Mouse (Mus musculus): ENCODE results near the gene Ldb3.

The Ldb3 gene

DNA sequence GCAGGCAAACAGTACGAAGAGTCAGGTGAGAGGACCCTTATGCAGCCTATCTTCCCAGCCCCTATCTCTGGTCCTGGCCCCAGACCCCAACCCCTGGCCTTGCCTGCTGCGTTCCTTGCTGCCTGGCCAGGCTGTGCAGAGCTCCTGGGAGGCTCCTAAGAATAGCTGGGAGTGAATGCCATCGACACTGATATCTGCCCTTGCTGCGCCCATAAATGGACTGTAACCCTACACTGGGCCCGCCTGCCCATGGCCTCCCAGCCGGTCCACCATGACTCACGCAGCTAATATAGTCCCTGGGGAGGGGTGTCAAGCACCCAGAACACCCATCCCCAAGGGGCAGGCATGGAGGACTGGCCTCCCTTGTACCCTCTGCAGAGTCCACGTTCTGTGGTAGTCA is at the start of gene Ldb3:
Gene Ldb3 (minus strand): TSS at position 185 of the 400 bp plus-strand sequence.
- DNase-seq (ENCODE audit: low read depth, low spot score) = no peak

DNA sequence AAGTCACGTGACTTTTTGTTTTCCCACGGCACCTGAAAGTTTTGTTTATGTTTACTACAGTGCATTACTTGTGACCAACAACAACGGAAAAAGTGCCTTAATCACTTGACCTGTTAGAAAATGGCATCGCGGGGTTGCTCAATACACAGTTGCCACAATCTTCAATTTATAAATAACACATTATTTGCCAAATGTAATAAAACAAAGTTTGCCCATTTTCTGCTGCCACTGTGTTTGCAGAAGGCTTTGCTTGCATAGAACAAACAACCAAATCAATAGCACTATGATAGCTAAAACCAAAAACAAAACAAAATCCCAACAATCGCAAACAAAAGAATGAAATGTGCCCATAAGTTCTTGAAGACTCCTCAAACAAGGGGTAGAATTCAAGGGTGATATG is 47.2 kb upstream of the Ldb3 start:
- DNase-seq (ENCODE audit: low read depth, low spot score) = no peak

DNA sequence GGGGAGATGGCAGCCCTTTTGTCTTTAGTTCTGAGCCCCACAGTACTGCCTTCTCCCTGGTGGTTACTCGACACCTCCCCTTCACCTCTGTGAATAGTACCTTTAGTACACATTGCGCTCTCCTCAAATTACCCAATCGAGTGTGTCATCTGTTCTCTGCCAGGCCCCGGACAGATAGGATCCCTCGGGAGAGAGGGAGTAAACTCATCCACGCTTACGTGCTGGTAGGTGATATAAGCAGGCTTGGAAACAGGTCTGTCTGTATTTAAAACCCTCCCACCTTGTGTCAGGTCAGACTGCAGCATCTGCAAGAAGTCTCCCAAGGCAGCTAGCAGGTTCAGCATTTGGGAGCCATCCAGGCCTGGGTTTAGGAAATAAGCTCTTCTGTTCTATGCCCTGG is 46.7 kb upstream of the Ldb3 start:
- DNase-seq (ENCODE audit: low read depth, low spot score) = no peak

DNA sequence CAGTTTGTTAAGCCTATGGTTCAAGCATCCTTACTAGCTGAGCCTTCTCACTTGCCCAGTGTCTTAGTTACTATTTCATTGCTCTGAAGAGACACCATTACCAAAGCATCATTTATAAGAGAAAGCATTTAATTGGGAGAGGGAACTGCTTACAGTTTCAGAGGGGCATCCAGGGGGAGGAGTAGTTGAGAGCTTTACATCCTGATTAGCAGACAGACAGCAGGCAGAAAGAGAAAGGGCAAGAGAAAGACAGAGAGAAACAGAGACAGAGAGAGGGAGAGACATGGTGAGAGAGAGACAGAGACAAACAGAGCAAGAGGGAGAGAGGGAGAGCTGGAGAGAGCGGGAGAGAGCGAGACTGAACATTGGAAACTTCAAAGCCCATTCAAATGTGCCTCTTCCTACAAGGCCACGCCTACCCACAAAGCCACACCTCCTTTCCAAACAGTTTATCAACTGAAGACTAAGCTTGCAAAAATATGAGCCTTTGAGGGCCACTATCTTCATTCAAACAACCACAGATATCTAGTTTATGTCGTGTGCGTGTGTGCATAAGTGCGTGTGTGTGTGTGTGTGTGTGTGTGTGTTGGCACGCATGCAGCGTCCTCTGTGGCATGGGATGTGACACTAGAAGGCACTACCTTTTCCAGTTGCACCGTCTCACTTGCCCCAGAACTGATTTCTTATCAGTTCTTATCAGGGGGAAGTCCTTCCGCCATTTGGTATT is 44.4 kb upstream of the Ldb3 start:
- DNase-seq (ENCODE audit: low read depth, low spot score) = no peak

DNA sequence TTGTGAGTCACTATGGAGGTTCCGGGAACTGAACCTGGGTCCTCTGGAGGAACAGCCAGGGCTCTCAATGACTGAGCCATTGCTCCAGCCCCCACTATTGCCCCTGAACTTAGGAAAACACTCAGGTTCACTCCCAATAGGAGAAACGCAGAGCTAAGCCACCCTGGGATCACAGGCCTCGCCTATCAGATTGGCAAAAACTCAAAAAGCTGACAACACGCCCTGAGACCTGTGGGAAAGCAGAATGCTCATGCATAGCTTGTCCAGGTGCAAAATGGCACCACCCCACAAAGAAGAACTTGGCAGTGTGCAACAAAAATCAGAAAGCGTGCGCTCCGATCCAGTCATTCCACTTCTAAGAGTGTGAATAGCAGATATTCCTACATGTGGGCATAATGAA is 38.3 kb upstream of the Ldb3 start:
- DNase-seq (ENCODE audit: low read depth, low spot score) = no peak

DNA sequence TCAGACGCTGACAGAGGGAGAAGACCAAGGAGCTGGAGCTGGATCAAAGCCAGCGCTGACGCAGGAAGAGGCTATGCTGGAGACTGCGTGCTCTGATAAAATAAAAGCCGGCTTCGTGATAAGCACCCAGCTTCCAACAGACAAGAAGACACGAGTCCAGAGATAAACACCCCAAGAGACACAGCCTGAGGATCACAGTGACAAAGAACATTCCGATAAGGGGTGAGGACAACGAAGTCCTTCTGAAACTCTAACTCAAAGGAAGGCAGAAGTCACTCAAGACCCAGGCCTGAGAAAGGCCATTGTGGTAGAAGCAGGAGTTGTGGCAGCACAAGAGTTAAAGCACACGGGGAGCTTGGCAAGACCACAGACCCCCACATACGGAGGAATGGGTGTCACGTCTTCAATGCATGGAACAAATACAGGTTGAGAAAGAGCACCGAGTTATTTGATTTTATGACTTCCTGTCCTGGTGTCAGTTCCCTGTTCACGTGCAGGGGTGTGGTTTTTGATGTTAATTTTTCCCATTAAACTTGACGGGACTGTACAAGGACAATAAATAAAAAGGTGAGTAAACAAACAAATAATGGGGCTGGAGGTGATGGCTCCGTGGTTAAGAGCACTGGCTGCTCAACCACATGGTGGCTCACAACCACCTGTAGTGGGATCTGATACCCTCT is 35.2 kb upstream of the Ldb3 start:
- DNase-seq (ENCODE audit: low read depth, low spot score) = no peak

DNA sequence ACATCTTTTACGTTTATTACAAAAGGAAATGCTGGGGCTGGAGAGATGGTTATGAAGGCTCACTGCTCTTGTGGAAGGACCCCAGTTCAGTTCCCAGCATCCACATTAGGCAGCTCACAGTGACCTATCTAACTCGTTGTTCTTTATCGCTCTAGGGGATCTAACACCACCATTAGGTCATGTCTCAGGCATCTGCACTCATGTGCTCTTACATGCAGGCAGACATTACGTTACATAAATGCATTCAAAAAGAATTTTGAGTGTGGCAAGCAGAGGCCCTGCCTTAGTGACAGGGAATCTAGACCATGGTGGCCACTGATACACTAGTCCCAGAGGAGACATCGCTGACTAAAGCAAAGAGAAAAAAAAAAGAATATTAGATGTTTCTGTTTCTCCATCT is 34.6 kb upstream of the Ldb3 start:
- DNase-seq (ENCODE audit: low read depth, low spot score) = no peak

DNA sequence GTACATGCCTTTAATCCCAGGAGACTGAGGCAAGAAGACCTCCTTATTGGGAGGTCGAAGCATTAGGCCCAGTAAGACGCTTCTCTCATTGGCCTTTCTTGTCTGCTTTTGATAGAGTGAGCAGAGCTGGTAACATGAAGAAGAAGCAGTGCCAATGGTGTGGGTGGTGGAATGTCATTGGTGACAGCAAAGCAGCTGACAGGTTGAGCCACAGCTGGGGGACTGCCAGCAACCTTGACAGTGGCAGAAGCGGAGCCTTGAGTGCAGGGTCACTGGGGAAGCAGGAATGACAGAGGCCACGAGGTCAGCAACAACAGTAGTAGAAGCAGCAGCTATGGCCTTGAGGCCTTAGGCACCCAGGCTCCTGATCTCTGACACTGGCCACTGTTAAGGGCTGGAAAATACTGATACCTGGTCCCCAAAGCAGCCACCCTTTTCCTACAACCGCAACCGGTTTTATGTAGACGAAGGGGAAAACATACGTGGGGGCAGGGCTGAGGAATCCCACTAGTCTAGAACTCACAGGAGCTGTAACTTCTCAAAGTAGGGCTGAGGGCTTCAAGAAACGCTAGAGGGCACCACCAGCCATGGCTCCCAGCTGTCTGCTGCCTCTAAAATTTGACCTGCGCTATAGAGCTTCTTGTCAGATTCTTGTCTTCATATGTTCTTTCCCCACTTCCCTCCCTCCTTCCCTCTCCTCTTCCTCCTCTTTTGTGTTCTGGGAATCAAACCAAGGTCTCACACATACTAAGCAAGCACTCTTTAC is 32.3 kb upstream of the Ldb3 start:
- DNase-seq (ENCODE audit: low read depth, low spot score) = peak; percentile 25

DNA sequence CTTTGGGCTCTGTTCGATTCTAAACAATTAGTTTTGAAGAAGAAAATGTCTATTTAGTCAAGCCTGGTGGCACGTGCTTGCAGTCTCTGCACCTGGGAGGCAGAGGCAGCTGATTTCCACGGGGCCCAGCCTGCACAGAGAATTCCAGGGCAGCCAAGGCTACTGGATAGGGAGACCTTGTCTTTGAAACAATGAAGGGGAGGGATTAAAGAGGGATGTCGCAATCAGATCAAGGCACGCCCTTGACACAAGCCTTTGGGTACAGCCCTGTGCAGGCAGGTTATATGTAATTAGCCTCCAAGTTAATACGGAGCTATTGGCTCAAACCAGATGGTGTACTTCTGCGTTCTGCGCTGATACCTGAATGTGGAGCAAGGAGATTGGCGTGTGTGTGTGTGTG is 30.3 kb upstream of the Ldb3 start:
- DNase-seq (ENCODE audit: low read depth, low spot score) = no peak

DNA sequence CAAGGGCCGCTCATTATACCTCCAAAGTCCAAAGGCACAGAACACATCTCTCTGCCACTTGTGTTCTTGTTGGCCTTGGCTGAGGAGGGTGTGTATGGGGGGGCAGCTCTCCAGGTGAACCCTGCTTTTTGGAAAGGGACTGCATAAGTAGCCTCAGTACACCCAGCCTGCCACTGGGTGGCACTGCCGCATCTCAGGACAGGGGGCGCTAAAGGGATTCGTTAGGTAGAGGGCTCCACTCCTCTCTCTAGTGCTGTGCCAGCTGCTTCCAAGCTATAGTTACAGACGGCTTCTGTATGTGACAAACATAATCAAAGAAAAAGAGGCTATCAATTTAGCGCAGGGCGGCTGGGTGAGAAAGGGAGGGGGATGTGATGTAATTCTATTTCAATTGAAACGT is 28.3 kb upstream of the Ldb3 start:
- DNase-seq (ENCODE audit: low read depth, low spot score) = peak; percentile 87

DNA sequence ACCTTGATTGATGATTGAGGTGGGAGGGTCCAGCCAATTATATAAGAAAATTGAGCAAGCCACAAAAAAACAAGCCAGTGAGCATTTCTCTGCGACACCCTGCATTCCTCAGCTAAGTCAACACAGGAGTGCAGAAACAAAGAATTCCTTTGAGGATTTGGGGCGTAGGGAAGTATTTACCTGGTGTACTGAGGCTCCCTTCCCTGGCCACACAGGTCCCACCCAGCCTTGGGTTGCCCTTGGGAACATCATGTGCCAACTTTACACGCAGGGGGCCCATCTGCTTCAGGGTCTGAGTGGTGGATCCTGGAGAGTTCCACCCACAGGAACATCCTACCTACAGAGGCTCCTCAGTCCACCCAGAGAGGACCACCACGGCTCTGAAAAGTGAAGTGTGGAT is 27.1 kb upstream of the Ldb3 start:
- DNase-seq (ENCODE audit: low read depth, low spot score) = no peak

DNA sequence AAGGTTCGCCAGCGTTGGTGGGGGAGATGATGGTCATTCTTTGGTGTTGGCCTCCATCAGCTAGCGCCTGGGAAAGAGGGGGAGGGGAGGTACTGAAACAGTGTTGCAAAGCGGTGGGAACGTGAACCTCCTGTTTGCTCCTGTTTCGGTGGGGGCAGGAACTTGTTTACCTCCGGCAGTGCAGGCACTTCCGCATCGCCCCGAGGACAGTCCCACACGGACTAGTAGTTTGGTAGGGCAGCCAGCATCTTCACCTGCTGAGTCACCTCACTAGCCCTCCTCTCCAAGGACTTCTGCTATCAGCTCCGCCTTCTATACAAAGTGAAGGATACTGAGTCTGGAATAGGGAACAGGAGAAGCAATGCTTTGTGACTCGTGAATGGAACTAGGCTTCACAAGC is 26.6 kb upstream of the Ldb3 start:
- no peak for DNase-seq (ENCODE audit: low read depth, low spot score)

DNA sequence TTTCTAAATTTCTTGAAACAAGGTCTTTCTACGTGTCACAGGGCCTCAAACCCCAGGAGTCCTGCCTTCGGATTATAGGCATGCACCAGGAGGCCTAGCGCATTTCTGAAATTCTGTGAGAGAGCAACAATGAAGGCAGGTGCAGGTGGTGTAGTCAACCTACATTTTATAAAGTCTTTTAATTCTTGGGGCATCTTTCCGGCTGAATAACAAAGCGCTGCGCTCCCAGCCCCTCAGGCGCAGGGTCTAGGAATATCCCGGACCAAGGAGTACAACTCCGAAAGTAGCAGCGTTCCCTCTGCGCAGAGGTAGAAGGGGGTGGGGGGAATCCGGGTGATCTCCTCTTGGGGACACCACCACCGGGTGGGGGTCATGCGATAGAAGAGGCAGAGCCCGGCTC is 26.1 kb upstream of the Ldb3 start:
- DNase-seq (ENCODE audit: low read depth, low spot score) = no peak

DNA sequence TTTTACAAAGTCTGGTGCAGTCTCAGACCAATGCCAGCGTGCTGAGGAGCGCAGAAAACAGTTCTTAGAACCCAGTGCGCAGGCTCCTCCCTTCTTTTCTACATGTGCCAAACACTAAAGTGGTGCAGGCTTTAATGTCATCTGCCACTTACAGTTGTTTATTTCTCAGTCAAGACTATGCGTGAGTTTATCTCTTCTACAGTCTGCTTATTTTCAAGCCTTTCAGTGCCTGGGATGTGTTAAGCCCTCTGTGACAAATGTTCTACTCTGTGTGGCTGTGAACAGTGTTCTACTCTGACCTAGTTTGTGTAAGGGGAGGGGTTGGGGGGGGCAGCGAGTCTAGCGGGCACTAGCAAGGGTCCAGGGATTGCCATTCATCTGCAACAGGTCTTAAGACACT is 25.0 kb upstream of the Ldb3 start:
- no peak for DNase-seq (ENCODE audit: low read depth, low spot score)

DNA sequence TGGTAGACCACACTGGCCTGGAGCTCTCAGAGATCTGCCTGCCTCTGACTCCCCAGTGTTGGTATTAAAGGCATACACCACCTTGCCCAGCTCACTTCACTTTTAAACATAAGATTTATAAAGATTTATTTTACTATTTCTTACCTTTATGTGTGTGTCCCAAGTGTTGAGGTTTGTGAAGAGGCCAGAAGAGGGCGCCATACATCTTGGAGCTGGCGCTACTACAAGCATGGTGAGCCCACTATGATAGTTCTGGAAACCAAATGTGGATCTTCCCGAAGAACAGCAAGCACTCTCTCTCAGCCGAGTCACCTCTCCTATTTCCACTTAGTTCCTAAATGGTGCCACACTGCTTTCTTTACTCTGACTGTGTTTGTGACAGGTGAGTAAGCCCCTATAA is 23.7 kb upstream of the Ldb3 start:
- no peak for DNase-seq (ENCODE audit: low read depth, low spot score)

DNA sequence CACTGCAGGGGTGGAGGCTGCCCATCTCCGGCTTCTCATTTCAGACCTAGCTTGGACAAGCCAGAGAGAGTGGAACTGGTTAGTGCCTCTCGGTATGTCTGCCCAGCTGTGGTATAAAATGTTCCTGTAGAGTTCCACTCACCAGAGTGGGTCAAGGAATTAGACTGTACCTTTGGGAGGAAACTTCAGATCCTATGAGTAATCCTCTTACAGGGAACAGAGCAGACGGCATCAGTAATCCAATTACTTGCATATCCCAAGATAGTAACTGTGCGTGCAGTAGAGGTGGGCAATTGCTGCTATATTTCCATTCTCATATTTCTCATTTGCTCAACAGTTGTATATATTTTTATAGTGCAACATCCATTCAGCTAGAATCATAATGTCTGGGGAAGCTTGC is 23.1 kb upstream of the Ldb3 start:
- no peak for DNase-seq (ENCODE audit: low read depth, low spot score)

DNA sequence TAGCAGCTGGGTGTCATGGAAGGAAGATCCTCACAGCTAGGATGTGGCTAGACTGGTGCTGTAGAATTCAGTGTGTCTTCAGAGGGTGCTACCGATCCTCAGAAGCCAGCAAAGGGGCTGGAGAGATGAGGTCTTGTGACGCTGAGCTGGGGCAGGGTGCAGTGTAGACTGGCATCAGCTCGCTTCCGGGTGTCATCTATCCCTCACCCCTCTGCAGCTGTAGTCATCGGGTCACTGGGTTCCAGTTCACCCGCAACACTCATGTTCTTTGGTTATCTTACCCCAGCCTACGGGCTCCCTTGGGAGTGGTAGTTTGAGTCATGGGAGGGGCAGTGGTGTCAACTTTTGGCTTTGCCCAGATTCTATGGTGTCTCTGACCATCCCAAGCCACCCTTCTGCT is 13.4 kb upstream of the Ldb3 start:
- no peak for DNase-seq (ENCODE audit: low read depth, low spot score)

DNA sequence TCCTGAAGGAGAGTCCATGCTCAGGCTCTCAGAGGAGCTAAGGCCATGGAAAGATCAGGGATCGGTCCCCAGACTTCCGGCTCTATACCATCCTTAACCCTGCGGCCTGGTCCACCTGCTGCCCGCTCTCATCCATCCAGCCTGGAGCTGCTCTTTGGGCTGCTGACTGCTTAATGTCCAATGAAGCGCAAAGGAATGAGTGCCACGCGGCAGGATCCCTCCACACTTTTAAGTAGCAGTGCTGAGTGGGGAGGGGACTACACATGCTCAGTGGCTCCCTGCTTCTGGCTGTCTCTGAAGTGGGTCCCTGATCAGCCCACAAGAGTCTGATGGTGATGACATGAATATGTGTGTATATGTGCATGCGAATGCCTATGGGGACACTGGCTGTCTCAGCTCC is 11.5 kb upstream of the Ldb3 start, which contains the start of gene Opn4:
Gene Opn4 (minus strand): TSS at position 202 of the 400 bp plus-strand sequence.
- DNase-seq (ENCODE audit: low read depth, low spot score) = no peak

DNA sequence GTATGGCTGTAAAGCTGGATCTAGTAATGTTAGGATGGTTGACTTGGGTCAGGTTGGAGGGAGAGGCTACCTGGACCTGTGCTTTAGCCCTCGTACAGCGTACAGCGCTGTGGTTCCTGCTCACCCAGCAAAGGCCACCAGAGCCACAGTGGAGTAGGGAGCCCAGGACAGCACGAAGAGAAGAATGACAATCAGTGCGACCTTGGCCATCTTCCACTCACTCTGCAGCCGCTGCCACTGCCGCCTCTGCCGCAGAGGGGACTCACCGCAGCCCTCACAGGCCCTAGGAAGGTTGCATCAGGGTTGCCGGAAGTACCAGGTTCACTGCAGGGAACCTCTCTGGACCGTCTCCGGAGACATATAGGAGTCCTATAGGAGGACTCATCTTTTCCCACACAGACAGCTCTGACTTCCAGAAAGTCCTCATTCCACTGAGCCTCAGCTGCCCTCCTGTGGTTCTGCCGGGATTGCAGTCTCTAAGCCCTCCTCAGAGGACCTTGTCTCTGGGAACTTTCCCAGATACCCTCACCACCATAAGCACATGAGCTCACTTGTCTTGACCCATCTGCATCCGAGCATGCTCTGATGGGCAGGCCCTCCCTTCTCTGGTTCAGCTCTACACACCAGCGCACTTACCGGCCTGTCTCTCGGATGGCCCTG is 7.2 kb upstream of the Ldb3 start:
- peak; percentile 34 for DNase-seq (ENCODE audit: low read depth, low spot score)

DNA sequence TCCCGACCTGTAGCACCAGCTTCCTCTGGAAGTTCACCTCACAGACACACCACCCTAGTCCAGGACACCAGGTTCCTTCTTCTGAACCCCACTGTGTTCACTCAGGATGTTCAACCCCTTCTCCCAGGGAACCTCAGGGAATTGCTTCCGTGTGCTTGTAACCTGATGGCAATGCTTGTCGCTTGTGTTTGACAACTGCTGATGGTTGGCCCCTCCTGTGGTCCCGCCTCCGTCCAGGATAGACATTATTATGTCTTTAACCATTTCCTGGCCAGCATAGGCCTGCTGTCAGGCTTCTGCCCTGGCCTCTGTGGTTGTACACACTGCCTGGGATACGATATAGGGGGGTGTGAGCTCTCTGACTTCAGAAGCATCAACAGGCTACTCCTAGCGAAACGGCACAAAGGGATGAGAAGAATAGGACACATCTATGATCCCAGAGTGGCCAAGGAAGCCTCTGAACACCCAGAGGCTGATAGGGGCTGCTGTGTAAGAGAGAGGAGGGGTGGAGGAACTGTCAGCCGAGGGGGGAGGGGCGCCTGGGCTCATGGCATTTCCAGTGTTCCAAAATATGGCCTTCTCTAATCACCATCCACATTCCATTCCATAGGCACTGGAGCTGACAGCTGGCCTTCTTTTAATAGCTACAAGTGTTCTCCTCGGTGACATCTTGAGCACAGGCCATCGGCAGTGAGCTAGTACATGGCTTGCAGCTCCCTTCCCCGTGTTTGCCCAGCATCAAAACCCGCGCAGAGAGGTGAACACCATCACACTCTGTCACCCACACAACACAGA is 3.5 kb upstream of the Ldb3 start:
- no peak for DNase-seq (ENCODE audit: low read depth, low spot score)
